Mouse (Mus musculus) neural tube, embryonic 14.5 days (tissue): ENCODE results near the gene Hexim1. TPM values are rescaled to one million over a fixed set of nuclear protein-coding genes. Genes with fewer than 3 reads are reported as not detected.

Experiments
- ATAC-seq: fragments of 200-750 bp; cut with Nextera tagmentation; 2 replicates; pipeline ENCODE4 v1.8.0; 2017; ENCODE audit warnings: low read depth, mild to moderate bottlenecking, moderate TSS enrichment, moderate library complexity
- H3K27ac ChIP-seq: fragments of 300-500 bp; sonication (generic); 2 replicates; pipeline ENCODE4 v1.5.1; 2014; ENCODE audit warnings: low read depth, mild to moderate bottlenecking, control low read depth, low read length, moderate library complexity, mixed read lengths
- H3K27me3 ChIP-seq: fragments of 300-500 bp; sonication (generic); 2 replicates; pipeline ENCODE4 v1.6.1; 2014; ENCODE audit warnings: low read length; ENCODE audit not compliant: control insufficient read depth, insufficient read depth
- H3K36me3 ChIP-seq: fragments of 300-500 bp; sonication (generic); 2 replicates; pipeline ENCODE4 v1.6.1; 2014; ENCODE audit warnings: low read length, mixed read lengths; ENCODE audit not compliant: control insufficient read depth, insufficient read depth
- H3K4me1 ChIP-seq: fragments of 300-500 bp; sonication (generic); 2 replicates; pipeline ENCODE4 v1.6.1; 2014; ENCODE audit warnings: low read length; ENCODE audit not compliant: control insufficient read depth, insufficient read depth
- H3K4me2 ChIP-seq: fragments of 300-500 bp; sonication (generic); 2 replicates; pipeline ENCODE4 v1.6.1; 2014; ENCODE audit warnings: mild to moderate bottlenecking, low read depth, low read length, control low read depth
- H3K4me3 ChIP-seq: fragments of 300-500 bp; sonication (generic); 2 replicates; pipeline ENCODE4 v1.5.1; 2014; ENCODE audit warnings: low read depth, low read length, control low read depth, mixed read lengths
- H3K9ac ChIP-seq: fragments of 300-500 bp; sonication (generic); replicated peaks from 2 replicates; pipeline ENCODE4 v1.6.1; 2014; ENCODE audit warnings: low read depth, mild to moderate bottlenecking, control low read depth, low read length, mixed read lengths
- H3K9me3 ChIP-seq: fragments of 300-500 bp; sonication (generic); 2 replicates; pipeline ENCODE4 v1.6.1; 2016; ENCODE audit warnings: low read length; ENCODE audit not compliant: control insufficient read depth
- WGBS: fragments of 180-500 bp; shearing (Covaris S2); extraction: QIAGEN DNeasy Blood & Tissue Kit; methylation state at CpG from one replicate; pipeline ENCODE4 v1.1.7; 2014; 5-methylcytosine and 5-hydroxymethylcytosine counted together
- polyA plus RNA-seq: library from polyadenylated mRNA; unstranded; fragments of >200 nt; fragmentation: Nextera tagmentation; extraction: Ambion mirVana; gene quantifications from 2 replicates; pipeline ENCODE4 v1.2.1, GENCODE M21; 2014

The Hexim1 gene
- polyA plus RNA-seq, 1 experiment from 2014 or later = 5.8 TPM

DNA sequence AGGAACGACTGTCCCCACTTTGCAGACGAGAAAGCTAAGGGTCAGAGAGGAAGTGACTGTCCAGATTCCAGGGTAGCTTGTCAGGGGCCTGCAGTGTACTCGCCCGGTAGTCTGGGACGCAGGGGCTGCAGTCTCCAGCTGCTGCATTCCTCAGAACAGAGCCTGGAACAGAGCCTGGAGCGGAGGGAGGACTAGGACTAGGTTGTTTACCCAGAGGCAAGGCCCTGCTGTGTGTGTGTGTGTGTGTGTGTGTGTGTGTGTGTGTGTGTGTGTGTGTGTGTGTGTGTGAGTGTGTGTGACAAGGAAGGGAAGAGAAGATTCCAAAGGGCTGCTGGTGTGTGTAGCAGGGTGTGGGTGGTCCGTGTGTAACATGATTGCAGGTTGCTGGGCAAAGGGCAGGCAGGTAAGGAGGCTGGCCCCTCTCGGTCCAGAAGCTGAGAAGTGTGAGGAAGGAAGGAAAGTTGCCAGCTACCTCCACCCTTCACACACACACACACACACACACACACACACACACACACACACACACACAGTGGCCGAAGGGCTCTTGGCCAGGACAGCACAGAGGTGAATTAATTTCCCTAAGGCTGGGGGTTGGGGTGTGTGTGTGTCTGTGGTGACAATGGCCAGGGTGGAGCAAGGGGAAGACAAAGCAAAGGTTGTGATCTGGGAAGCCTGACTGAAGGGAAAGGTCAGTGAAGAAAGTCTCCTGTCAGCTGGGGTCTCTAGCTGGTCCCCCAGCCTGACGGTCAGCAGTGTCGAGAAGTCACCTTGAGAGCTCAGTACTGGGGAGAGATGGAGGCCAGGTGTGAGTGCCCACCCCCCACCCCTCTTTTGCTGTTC lies 25.3 kb downstream of the Hexim1 start:
- H3K27me3 ChIP-seq = no peaks in the 10 kb centered on the region
- peak overlapping the region; percentile 74 for H3K27ac ChIP-seq
- H3K4me3 ChIP-seq = no peak overlapping the region
- WGBS = 38% methylated on average over 11 of the region's 11 CpGs
- H3K36me3 ChIP-seq = no peaks in the 10 kb centered on the region
- 0 out of 2 replicates have a peak overlapping the region, but pooled peaks have one; percentile 25 for H3K9ac ChIP-seq
- H3K9me3 ChIP-seq = no peaks in the 10 kb centered on the region
- H3K4me2 ChIP-seq = no peak overlapping the region
- no peak for ATAC-seq
- peaks cover 16% of the 10 kb centered on the region for H3K4me1 ChIP-seq

DNA sequence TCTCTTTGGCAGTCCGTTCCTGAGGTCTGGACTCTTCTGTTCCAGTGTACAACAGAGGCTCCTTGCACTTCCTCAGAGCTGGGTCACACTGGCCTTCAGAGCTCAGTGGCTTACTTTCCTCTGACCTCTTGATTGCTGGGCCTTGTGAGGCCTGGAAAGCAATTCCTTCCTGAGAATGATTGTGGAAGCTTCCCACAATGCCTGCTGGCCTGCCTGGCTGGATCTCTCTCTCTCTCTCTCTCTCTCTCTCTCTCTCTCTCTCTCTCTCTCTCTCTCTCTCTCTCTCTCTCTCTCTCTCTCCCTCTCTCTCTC lies 25.9 kb downstream of the Hexim1 start:
- H3K27ac ChIP-seq = peak overlapping the region; percentile 74
- no peak for ATAC-seq
- H3K36me3 ChIP-seq = no peaks in the 10 kb centered on the region
- H3K9me3 ChIP-seq = no peaks in the 10 kb centered on the region
- H3K4me1 ChIP-seq = peaks cover 16% of the 10 kb centered on the region
- H3K4me3 ChIP-seq = no peak overlapping the region
- H3K9ac ChIP-seq = 0 out of 2 replicates have a peak overlapping the region, but pooled peaks have one; percentile 25
- peak overlapping the region; percentile 44; the same call in 1 of the 2 replicates for H3K4me2 ChIP-seq
- no peaks in the 10 kb centered on the region for H3K27me3 ChIP-seq
- 43% methylated on average over 1 of the region's 1 CpGs for WGBS

DNA sequence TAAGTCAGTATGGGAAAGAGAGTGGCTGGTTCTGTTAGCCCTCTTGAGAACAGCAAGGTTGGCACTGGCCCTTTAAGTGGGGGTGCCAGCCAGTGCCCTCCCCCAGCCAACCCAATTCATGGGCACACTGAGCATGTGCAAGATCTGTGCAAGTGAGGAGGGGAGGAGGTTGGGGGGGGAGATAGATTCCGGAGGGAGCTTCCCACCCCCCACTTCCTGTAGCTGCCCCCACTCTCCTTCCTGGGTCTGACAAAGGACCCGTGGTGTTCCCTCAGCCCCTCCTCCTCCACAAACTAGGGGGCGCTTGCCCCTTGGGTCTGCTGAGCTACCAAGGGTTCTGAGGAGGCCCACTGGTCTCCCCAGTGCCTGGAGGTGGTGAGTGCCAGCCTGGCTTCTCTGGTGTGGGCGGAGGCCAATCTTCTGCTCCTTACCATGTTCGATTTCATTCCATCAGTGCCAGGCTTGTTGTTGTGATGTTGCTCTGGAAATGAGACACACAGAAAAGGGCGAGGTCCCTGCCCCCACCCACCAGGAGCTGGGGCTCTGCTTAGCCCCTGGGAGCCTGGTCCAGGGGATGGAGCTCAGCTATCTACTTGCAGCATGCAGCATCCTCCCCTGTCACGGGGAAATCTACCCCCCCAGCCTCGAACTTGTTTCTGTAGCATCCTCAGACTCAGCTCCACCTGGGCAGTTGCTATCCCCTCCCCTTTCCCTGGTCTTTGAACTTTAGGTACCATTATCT lies 26.6 kb downstream of the Hexim1 start:
- peak overlapping the region; percentile 44 for H3K4me2 ChIP-seq
- peak overlapping the region; percentile 14; the same call in 1 of the 2 replicates for H3K4me3 ChIP-seq
- peaks cover 16% of the 10 kb centered on the region for H3K4me1 ChIP-seq
- H3K9ac ChIP-seq = peak overlapping the region; percentile 35
- peak; percentile 92 for ATAC-seq
- 24% methylated on average over 8 of the region's 8 CpGs for whole genome bisulfite sequencing
- H3K27ac ChIP-seq = peak overlapping the region; percentile 74
- H3K27me3 ChIP-seq = no peaks in the 10 kb centered on the region
- H3K9me3 ChIP-seq = no peaks in the 10 kb centered on the region
- no peaks in the 10 kb centered on the region for H3K36me3 ChIP-seq

DNA sequence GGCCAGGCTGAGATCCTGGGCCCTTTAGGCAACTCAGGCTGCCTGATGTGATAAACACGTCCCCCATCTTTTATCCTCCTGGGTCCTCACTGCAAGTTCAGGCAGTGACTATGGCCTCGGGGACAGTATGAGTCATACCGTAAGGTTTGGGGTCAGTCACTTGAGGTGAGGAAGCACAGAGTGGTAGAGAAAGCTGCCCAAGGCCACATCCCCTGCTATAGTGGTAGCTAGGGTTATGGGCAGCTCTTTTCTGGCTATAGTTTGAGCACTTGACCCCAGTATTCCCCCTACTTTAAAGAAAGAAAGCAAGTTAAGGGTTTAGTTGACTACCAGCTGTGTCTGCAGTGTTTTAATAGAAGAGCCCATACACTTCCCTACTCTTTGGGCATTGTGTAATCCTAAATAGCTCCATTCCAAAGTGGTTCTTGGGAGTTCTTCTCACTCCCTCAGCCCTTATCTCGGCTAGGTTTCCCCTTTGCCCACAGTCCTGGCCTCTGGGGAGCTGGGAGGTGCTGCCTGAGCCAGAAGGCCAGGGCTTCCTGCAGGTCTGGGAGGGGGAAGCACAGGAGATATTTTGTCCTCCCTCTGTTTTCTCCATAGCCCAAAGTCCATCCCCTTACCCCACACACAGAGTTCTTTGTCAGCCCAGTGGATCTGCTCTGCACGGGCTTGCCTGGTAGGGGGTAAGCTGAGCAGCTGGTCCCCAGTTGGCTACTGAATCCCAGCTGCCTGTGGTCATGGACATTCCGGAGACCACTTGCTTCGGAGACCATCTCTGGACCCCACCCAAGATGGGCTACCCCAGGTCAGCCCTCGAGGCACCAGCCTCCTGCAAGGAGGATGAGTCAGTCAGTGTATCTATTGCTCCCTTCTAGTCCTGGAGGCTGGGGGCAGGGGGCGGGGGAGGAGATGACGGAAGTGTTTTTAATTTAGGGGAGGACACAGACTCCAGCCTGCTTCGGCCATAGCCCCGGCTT lies 28.6 kb downstream of the Hexim1 start:
- H3K27me3 ChIP-seq = no peaks in the 10 kb centered on the region
- 45% methylated on average over 12 of the region's 12 CpGs for WGBS
- H3K4me2 ChIP-seq = no peak overlapping the region
- no peaks in the 10 kb centered on the region for H3K36me3 ChIP-seq
- peaks cover 16% of the 10 kb centered on the region for H3K4me1 ChIP-seq
- H3K9ac ChIP-seq = no peak overlapping the region
- H3K9me3 ChIP-seq = no peaks in the 10 kb centered on the region
- H3K4me3 ChIP-seq = no peak overlapping the region
- H3K27ac ChIP-seq = 0 out of 2 replicates have a peak overlapping the region, but pooled peaks have one; percentile 10
- ATAC-seq = no peak

DNA sequence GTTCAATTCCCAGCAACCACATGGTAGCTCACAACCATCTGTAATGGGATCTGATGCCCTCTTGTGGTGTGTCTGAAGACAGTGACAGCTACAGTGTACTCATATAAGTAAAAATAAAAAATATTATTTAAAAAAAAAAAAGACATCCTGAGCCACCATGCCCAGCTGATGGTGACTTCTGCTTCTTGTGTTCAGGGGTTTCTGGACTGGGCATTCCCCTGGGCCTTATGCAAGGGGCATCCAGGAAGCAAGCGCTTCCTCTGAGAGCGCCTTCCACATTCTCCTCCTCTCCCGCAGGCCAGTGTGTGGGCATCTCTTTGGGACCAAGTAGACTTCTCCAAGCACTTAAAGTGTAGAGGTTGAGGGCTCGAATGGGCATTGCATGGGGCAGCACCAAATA lies 30.4 kb downstream of the Hexim1 start:
- no peak for ATAC-seq

DNA sequence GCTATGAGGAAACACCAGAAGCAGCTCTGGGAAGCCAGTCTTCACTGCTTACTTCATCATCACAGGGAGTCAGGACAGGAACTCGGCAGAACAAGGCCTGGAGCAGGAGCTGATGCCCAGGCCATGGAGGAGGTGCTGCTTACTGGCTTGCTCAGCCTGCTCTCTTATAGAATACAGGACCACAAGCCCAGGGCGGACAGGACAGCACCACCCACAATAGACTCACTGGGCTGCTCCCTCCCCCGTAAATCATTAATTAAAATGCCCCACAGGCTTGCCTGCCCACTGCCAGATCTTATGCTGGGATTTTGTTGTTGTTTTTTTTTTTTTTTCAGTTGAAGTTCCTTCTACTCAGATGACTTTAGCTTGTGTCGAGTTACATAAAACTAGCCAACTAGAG lies 31.7 kb downstream of the Hexim1 start:
- 70% methylated on average over 4 of the region's 4 CpGs for WGBS
- Histone ChIP-seq H3K9me3 (no peaks in the 10 kb centered on the region), H3K9ac (no peak overlapping the region), H3K4me2 (no peak overlapping the region), H3K36me3 (no peaks in the 10 kb centered on the region), H3K27ac (no peak overlapping the region), H3K4me1 (peaks cover 4% of the 10 kb centered on the region), H3K27me3 (no peaks in the 10 kb centered on the region), H3K4me3 (no peak overlapping the region)
- ATAC-seq = no peak

More for the DNA sequence above, 30.4 kb downstream of the Hexim1 start:
- H3K4me2 ChIP-seq = no peak overlapping the region
- no peak overlapping the region for H3K4me3 ChIP-seq
- no peak overlapping the region for H3K27ac ChIP-seq
- H3K4me1 ChIP-seq = peaks cover 16% of the 10 kb centered on the region
- no peak overlapping the region for H3K9ac ChIP-seq
- no peaks in the 10 kb centered on the region for H3K27me3 ChIP-seq
- H3K9me3 ChIP-seq = no peaks in the 10 kb centered on the region
- H3K36me3 ChIP-seq = no peaks in the 10 kb centered on the region
- 92% methylated on average over 4 of the region's 4 CpGs for WGBS

DNA sequence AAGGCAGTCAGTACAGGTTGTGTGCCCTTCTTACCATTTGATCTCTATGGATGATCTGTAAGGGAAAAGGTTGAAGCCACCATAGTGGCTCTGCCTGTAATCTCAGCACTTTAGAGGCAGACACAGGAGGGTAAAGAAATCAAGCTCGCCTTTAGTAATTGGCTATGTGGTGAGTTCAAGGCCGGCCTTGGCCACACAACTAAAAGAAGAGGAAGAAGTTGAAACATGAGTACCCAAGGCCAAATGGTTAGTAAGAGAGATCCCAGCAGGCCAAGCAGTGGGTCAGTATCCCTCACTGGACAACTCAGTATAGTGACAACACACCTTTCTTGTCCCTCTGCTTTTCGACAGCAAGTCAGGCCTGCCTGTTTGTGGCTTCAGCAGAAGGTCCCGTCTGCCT lies 33.7 kb downstream of the Hexim1 start:
- ATAC-seq = no peak
- WGBS = 91% methylated on average over 4 of the region's 4 CpGs
- Histone ChIP-seq H3K27me3 (no peaks in the 10 kb centered on the region), H3K27ac (no peak overlapping the region), H3K4me2 (no peak overlapping the region), H3K36me3 (no peaks in the 10 kb centered on the region), H3K9me3 (no peaks in the 10 kb centered on the region), H3K4me1 (no peaks in the 10 kb centered on the region), H3K9ac (no peak overlapping the region), H3K4me3 (no peak overlapping the region)

DNA sequence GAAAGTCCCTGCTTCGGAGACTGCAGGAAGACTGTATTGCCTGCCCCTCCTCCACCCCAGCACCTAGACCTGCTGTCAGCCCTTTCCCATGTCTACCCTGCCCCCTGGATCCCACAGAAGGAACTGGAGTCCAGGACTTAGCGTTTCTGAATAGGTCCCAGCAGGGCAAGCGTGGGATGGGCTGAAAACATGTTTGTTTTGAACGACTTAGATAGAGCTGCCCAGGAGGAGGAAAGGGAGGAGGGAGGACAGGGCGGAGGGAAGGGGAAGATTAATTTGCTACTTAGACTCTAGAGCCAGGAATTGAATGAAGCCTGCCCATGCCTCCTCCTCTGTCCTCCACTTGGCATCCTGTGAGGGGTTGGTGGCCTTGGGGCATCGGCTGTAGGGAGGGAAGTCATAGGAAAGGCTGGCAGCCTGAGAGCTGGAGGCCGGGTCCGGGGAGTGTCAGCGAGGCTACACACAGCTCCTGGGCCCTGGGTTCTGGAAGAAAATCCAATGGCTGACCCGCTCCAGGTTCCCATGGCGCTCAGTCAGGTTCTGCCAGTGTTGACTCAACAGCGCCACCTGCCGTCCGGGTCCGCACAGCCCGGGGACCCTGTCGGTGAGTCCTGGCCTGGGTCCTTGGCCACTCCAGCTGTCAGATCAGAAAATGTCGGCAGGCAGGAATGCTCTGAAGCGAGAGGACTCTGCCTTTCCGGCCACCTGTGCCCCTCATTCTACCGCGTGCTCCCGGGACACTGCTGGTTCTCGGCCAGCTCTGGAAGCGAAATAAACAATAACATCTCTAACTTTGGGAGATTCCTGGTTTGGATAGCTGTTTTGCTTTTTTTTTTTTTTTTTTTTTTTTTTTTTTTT lies 42.8 kb downstream of the Hexim1 start:
- no peaks in the 10 kb centered on the region for H3K27me3 ChIP-seq
- H3K27ac ChIP-seq = peak overlapping the region; percentile 1; the same call in 1 of the 2 replicates
- H3K36me3 ChIP-seq = no peaks in the 10 kb centered on the region
- H3K4me1 ChIP-seq = no peaks in the 10 kb centered on the region
- WGBS = 2% methylated on average over 25 of the region's 25 CpGs
- H3K9me3 ChIP-seq = no peaks in the 10 kb centered on the region
- peak overlapping the region; percentile 8; the same call in 1 of the 2 replicates for H3K4me3 ChIP-seq
- H3K4me2 ChIP-seq = peak overlapping the region; percentile 40; the same call in 1 of the 2 replicates
- H3K9ac ChIP-seq = no peak overlapping the region
- ATAC-seq = peak; percentile 94
